Mouse (Mus musculus): Measurements from ENCODE around the gene Stk11ip. TPM values are rescaled to one million over a fixed set of nuclear protein-coding genes. Genes with fewer than 3 reads are reported as not detected.

The Stk11ip gene
- total and polyA plus RNA-seq, 3 experiments: 16.0 to 36.9 (median 17.3) TPM

- TF ChIP-seq ZKSCAN1 (IDR thresholded peaks at IDR 0.05; ENCODE audit: borderline replicate concordance, low read depth, low read length): no peak
These were observed 38.0 kb downstream of the Stk11ip start (continued) for GRCm38 (mm10) chr1:75559212-75559925.

GRCm38 (mm10) chr1:75560206-75560913, 39.0 kb downstream of the Stk11ip start:
- Histone ChIP-seq H3K9ac (ENCODE audit: insufficient read depth, low read depth) (no peak overlapping the region), H3K4me3 (replicated peaks in 1 of 3; ENCODE audit: low read depth in 2 of 3, low read length in 2 of 3, poor library complexity in 1 of 3) (no peak overlapping the region), H3K9me3 (replicated peaks; ENCODE audit: low read length) (peaks cover 16% of the 10 kb centered on the region), H3K79me2 (replicated peaks; ENCODE audit: control insufficient read depth, extremely low read depth, insufficient read depth, poor library complexity, severe bottlenecking) (no peaks in the 10 kb centered on the region), H3K36me3 (replicated peaks in 1 of 2; ENCODE audit: control insufficient read depth in 1 of 2, insufficient read depth in 1 of 2, low read length in 1 of 2) (no peaks in the 10 kb centered on the region), H3K4me2 (ENCODE audit: insufficient read depth, low read depth, poor library complexity, severe bottlenecking) (no peak overlapping the region), H3K4me1 (ENCODE audit: control insufficient read depth in 1 of 2, insufficient read depth in 2 of 2) (peaks cover 7 to 25% of the 10 kb centered on the region in 2 experiments), H3K27me3 (replicated peaks) (peaks cover 10% of the 10 kb centered on the region), H3K27ac (ENCODE audit: insufficient read depth, low read depth) (no peak overlapping the region)
- dilution Hi-C loops (cut with MboI; ENCODE audit: extremely low pct_ligation_motif_present, extremely low pct_unique_long_range_greater_than_20kb, low sequenced_read_pairs) (no loop called here), in situ Hi-C loops (cut with MboI; ENCODE audit: low pct_ligation_motif_present, low pct_unique_long_range_greater_than_20kb, low sequenced_read_pairs) (loop anchor here (5.0 to 25.0 kb wide), 2 partner anchors 63 to 223 kb away; no protein-coding TSS in a partner anchor)
- TF ChIP-seq ZNF384 (IDR thresholded peaks at IDR 0.05; ENCODE audit: low read depth, low read length) (no peak), POLR2A (IDR thresholded peaks at IDR 0.05; ENCODE audit: low read depth, low read length) (no peak), IRF4 (IDR thresholded peaks at IDR 0.05; ENCODE audit: low read depth, low read length) (no peak), HCFC1 (IDR thresholded peaks at IDR 0.05; ENCODE audit: low read depth, low read length) (no peak), RCOR1 (conservative IDR thresholded peaks at IDR 0.05; ENCODE audit: low read depth, low read length) (no peak), ZMIZ1 (IDR thresholded peaks at IDR 0.05; ENCODE audit: low read depth, low read length) (no peak), USF1 (IDR thresholded peaks at IDR 0.05; ENCODE audit: low read depth, low read length) (no peak), NELFE (IDR thresholded peaks at IDR 0.05; ENCODE audit: low read depth, low read length) (no peak), JUN (IDR thresholded peaks at IDR 0.05; ENCODE audit: insufficient read depth, low read depth, low read length) (no peak), PAX5 (IDR thresholded peaks at IDR 0.05; ENCODE audit: low read length) (no peak), JUND (conservative IDR thresholded peaks at IDR 0.05; ENCODE audit: low read depth, low read length) (no peak), NRF1 (IDR thresholded peaks at IDR 0.05; ENCODE audit: low read depth, low read length) (no peak), UBTF (IDR thresholded peaks at IDR 0.05; ENCODE audit: low read depth, low read length) (no peak)
- DNase-seq (ENCODE audit: extremely low read depth): no peak

- TF ChIP-seq POLR2A (IDR thresholded peaks at IDR 0.05; ENCODE audit: low read depth, low read length) (no peak), ZC3H11A (IDR thresholded peaks at IDR 0.05; ENCODE audit: low read depth, low read length) (no peak), NRF1 (IDR thresholded peaks at IDR 0.05; ENCODE audit: low read depth, low read length) (no peak), MEF2A (IDR thresholded peaks at IDR 0.05; ENCODE audit: borderline replicate concordance, low read depth, low read length) (no peak), BHLHE40 (IDR thresholded peaks at IDR 0.05; ENCODE audit: low read depth, low read length) (no peak), RAD21 (IDR thresholded peaks at IDR 0.05; ENCODE audit: low read depth, low read length) (no peak), CHD2 (IDR thresholded peaks at IDR 0.05; ENCODE audit: low read length) (no peak), ETS1 (conservative IDR thresholded peaks at IDR 0.05; ENCODE audit: low read depth, low read length) (no peak)
- no peak overlapping the region for H3K27ac ChIP-seq (ENCODE audit: insufficient read depth, low read depth)
- no peaks in the 10 kb centered on the region for H3K79me2 ChIP-seq (replicated peaks; ENCODE audit: control insufficient read depth, extremely low read depth, insufficient read depth, poor library complexity, severe bottlenecking)
- H3K4me2 ChIP-seq (ENCODE audit: insufficient read depth, low read depth, poor library complexity, severe bottlenecking): no peak overlapping the region
- no peaks in the 10 kb centered on the region for H3K36me3 ChIP-seq (replicated peaks in 1 of 2; ENCODE audit: control insufficient read depth in 1 of 2, insufficient read depth in 1 of 2, low read length in 1 of 2)
- no peak overlapping the region for H3K9ac ChIP-seq (ENCODE audit: insufficient read depth, low read depth)
- DNase-seq (ENCODE audit: extremely low read depth): no peak
- in situ Hi-C loops (cut with MboI; ENCODE audit: low pct_ligation_motif_present, low pct_unique_long_range_greater_than_20kb, low sequenced_read_pairs) (loop anchor here (5.0 to 25.0 kb wide), 2 partner anchors 64 to 224 kb away; no protein-coding TSS in a partner anchor), dilution Hi-C loops (cut with MboI; ENCODE audit: extremely low pct_ligation_motif_present, extremely low pct_unique_long_range_greater_than_20kb, low sequenced_read_pairs) (no loop called here)
- H3K27me3 ChIP-seq (replicated peaks): peaks cover 10% of the 10 kb centered on the region
- peaks cover 11 to 35% of the 10 kb centered on the region in 2 experiments for H3K4me1 ChIP-seq (ENCODE audit: control insufficient read depth in 1 of 2, insufficient read depth in 2 of 2)
- H3K9me3 ChIP-seq (replicated peaks; ENCODE audit: low read length): peaks cover 16% of the 10 kb centered on the region
- H3K4me3 ChIP-seq (replicated peaks in 1 of 3; ENCODE audit: low read depth in 2 of 3, low read length in 2 of 3, poor library complexity in 1 of 3): no peak overlapping the region
These were observed 40.0 kb downstream of the Stk11ip start for GRCm38 (mm10) chr1:75561221-75561897.
